Mouse (Mus musculus): ENCODE measurements at regions not wholly inside any gene's neighbourhood (a gene's known extent, or its start where the extent isn't known, plus 50 kb on each side); places are given as distances from the start of the nearest gene placed in this dataset.

GRCm38 (mm10) chr1:166811341-166812071 lies 129.9 kb upstream of the Fmo9 start:
- DNase-seq, result no peak

DNA sequence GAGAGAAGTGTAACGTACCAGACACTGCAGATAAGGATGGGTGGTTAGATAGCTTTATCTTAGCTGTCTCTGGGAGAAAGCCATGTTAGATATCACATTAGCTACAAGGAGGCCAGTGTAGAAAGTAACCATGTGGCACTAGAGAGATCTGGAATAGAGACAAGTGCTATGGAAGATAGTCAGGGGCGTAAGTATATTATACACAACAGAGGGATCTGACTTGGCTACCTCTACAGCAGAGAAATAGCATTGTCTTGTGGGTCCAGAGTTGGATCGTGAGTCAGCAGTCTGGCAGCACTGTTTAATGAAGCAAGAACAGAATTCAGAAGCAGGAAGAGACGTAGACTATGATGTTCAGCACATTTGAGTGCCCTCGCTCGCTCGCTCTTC lies 130.4 kb upstream of the Fmo9 start:
- DNase-seq, result no peak

DNA sequence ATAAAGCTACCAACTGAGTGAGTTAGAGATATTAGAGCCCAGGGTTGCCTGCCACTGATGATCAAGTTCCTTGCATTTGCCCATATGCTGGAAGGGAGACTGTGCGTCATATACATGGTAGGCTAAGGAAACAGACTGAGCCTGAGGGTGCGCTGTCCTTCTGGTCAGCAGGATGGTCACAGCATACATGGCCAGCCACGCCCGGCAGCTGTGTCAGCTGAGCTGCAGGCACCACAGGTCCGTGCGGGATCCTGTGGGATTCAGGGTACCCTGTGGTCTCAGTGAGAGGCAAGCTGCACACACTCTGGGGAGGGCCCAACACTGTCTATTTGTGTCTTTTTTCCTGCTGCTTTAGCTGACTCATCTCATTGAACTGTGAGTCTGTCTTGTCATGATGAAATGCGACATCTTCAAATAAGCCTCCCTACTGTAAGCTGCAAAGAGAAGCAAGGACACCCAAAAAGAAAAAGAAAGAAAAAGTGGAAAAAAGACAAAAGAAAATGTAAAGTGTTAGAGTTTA lies 131.3 kb upstream of the Fmo9 start:
- no peak for DNase-seq

DNA sequence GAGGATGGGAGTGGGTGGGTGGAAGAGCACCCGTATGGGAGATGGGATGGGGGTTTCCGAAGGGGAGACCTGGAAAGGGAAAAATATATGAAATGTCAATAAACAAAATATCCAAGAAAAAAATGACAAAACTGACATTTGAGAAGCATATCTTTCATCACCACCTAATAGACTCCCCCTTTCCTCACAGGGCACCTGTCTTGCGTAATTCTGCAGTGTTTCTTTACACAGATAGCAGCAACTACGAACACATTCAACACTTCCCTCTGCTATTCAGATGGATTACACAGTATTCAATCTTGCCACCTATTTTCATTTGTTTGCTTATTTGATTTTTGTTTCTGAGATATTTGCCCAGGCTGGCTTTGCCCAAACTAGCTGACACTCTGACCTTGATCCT lies 136.3 kb upstream of the Fmo9 start:
- no peak for DNase-seq

DNA sequence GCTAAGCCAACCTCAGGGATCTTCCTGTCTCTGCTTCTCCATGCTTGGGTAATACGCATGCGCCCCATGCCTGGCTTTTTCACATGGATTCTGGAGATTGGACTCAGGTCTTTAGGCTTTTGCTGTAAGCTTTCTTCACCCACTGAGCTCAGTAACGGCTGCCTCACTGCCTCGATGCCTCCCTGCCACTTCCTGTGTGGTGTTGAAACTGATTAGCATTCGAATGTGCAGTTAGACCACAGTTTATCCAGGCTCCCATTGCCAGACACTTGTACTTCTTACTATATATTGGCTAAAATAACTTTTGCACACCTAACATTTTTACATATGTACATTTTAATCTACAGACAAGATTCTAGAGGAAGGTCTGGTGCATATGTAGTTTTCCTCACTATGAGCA lies 137.0 kb upstream of the Fmo9 start:
- no peak for DNase-seq

DNA sequence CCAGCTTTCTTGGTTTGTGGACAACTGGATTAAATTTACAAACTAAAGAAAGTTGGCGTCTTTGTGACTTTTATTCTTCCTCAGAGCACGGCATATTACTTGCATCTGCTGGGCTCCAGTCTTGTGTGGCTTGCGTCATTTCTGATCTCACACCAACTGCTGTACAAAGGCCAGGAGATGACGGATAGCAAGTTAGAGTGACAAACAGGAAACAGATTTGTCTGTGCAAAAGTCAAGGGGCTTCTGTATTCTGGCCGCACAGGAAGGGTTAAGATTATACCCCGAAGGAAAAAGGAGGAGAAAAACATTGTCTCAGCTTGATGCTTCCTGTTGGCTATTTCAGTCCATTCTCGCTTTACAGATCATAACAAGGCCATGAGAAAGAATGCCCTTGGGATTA lies 137.8 kb upstream of the Fmo9 start:
- DNase-seq, result no peak

DNA sequence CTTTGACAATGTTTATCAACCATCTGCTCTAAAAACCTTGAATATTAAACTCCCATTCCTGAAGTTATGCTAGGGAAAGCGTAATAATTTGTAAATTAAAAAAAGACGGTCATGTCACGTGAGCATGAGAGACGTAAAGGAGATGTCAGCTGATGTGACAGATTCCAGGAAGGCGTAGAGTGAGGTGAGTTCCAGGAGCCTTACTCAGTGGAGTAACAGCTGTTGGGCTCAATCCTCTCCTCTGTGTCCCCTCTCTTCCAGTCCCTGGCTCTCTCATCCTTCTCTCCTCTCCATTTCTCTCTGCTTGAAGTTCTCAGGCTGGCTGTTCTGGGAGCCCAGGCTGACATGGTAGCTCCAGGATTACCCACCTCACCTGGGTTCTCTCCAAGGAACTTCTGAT lies 138.4 kb upstream of the Fmo9 start:
- DNase-seq, result no peak

DNA sequence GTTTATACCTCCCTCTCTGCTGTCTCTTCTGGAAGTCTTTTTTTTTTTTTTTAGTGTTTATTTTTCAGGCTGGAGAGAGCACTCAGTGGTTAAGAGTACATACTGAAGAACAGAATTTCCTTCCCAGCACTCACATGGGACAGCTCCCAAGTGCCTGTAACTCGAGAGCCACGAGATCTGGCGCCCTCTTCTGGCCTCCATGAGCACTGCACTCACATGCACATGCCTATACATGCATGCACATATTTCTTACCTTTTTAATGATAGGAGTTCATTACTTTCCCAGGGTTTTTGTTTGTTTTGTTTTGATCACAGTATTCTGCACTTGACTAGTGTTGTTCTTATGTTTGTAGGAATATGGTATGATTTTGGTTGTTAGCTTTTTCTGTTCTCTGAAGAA lies 139.5 kb upstream of the Fmo9 start:
- no peak for DNase-seq

- DNase-seq, result no peak
Measured at GRCm38 (mm10) chr1:166837299-166837698, 155.7 kb upstream of the Fmo9 start.

DNA sequence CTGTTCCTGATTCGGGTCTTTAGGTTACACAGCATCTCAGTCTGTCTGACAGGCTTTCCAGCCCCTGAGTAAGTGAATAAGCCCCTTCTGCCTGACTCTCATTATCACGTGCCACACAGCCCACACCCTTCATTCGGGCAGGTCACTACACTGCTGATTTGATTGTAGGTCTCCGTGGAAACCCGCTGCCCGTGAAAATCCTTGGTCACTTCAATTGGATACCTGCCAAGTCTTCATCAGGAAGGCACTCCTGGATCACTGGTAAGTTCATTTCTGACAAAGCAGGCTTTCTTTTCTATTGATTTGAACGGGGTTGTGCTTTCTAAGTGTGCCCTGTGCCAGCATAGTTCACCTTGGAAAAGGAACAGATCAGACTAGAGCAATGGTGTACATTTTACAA lies 158.2 kb upstream of the Fmo9 start:
- no peak for DNase-seq

- DNase-seq, result no peak
Measured at GRCm38 (mm10) chr1:166843397-166843877, 157.8 kb upstream of the Fam78b start.

GRCm38 (mm10) chr1:166846566-166846965 lies 154.7 kb upstream of the Fam78b start:
- DNase-seq, result no peak

- DNase-seq, result no peak
Measured at GRCm38 (mm10) chr1:166847233-166847632, 154.0 kb upstream of the Fam78b start.

- DNase-seq, result peak; percentile 19
Measured at GRCm38 (mm10) chr1:166848015-166848535, 153.1 kb upstream of the Fam78b start.

GRCm38 (mm10) chr1:166855988-166856387 lies 145.2 kb upstream of the Fam78b start:
- DNase-seq, result no peak

DNA sequence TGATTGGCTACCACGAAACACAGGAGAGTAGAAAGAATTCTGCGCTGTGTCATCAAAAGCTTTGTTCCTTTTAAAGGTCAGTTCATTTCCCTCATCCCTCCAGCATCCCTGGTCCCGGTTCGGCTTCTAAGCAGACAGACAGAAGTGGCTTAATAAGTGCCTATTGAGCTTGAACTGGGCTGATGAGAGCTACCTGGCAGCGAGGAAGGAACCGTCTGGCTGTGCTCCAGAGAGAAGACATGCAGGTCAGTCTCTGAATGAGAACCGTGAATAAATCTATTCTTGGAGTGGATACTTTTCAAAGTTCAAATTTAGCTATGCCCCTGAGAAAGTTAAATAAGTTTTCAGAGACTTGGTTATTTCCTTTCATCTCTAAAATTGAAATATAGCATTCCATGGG lies 135.0 kb upstream of the Fam78b start:
- DNase-seq, result no peak

- no peak for DNase-seq
Measured at GRCm38 (mm10) chr1:166871258-166871657, 130.0 kb upstream of the Fam78b start.

GRCm38 (mm10) chr1:166876452-166876851 lies 124.8 kb upstream of the Fam78b start:
- DNase-seq, result no peak

- no peak for DNase-seq
Measured at GRCm38 (mm10) chr1:166883215-166883614, 118.0 kb upstream of the Fam78b start.

DNA sequence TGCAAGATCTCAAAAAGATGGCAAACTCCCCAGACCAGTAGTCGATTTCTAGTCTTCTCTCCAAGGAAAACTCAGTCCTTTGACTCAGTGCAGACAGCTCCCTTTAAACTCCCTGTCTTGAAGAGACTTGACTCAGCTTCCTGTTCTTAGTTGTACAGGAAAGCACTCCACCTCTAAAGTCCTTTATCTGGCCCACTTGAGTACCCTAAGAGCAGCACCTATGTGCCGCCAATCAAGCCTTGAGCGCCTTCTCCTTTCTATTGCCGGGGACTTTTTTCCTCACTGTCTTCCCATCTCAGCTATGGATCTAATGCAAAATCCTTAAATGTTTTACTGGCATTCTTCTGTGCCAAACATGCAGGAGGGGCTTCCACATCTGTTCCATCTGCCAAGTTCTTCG lies 105.3 kb upstream of the Fam78b start:
- no peak for DNase-seq

- DNase-seq, result no peak
Measured at GRCm38 (mm10) chr1:166898741-166899140, 102.5 kb upstream of the Fam78b start.

GRCm38 (mm10) chr1:166899238-166899637 lies 102.0 kb upstream of the Fam78b start:
- DNase-seq, result no peak

GRCm38 (mm10) chr1:166900028-166900427 lies 101.2 kb upstream of the Fam78b start:
- DNase-seq, result no peak

DNA sequence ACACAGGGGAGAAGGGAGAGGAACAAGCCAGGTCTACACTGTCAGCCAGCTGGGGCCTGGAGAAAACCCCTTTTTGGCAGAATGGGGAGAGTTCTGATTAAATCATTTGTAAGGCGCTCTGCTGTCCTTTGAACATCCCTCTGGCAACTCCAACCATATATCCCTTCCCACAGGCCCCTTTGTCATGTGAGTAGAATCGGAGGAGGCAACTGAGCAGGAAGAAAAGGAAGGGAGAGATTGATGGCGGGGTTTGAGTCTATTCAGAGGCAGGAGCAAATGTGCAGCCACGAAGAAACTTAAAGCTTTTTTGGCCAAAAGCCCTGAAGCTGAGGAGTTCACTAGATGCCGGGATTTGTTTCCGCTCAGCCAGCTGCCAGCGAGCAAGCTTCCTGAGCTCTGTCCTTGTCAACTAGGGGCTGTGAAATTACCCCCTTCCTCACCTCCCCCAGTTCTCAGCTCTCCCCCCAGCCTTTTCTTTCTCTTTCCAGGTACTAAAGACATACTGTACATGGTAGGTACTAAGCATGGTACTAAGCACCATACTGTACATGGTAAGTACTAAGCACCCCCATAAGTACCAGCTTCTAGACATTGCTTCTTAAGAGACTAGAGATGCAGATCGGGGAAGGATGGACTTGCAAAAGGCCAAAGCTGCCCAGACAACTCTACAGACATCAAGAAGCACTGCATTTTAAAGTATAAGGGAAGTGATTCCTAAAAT lies 100.6 kb upstream of the Fam78b start:
- DNase-seq, result no peak
